Mouse (Mus musculus) testis, adult 2 months (tissue): ENCODE measurements around the gene Sik2. TPM values are rescaled to one million over a fixed set of nuclear protein-coding genes. Genes with fewer than 3 reads are reported as not detected.

Experiments used
- H3K27ac ChIP-seq: fragments of 200-500 bp; 2 replicates; pipeline ENCODE4 v1.5.1; 2012; ENCODE audit warnings: low read depth, low read length; ENCODE audit not compliant: control insufficient read depth, insufficient read depth
- H3K27me3 ChIP-seq: fragments of 200-500 bp; 2 replicates; pipeline ENCODE4 v1.6.1; 2012; ENCODE audit warnings: mild to moderate bottlenecking, low read length, moderate library complexity; ENCODE audit not compliant: control insufficient read depth, insufficient read depth
- H3K36me3 ChIP-seq: fragments of 200-500 bp; 2 replicates; pipeline ENCODE4 v1.6.1; 2012; ENCODE audit warnings: mild to moderate bottlenecking, low read length; ENCODE audit not compliant: control insufficient read depth, insufficient read depth
- H3K4me1 ChIP-seq: fragments of 200-500 bp; 2 replicates; pipeline ENCODE4 v1.6.1; 2012; ENCODE audit warnings: low read length; ENCODE audit not compliant: control insufficient read depth, insufficient read depth
- H3K4me3 ChIP-seq: fragments of 200-500 bp; 2 replicates; pipeline ENCODE4 v1.5.1; 2012; ENCODE audit warnings: low read depth, mild to moderate bottlenecking, low read length, moderate library complexity, mixed read lengths; ENCODE audit not compliant: control insufficient read depth
- CTCF ChIP-seq: fragments of 200-500 bp; IDR thresholded peaks from 2 replicates; pipeline ENCODE4 v1.5.1; 2012; ENCODE audit warnings: low read depth, mild to moderate bottlenecking, inconsistent platforms, low read length, moderate library complexity; ENCODE audit not compliant: control insufficient read depth, insufficient read depth, insufficient replicate concordance
- POLR2A ChIP-seq: fragments of 200-500 bp; IDR thresholded peaks from 2 replicates; pipeline ENCODE4 v1.6.1; 2012; ENCODE audit warnings: low read depth, mild to moderate bottlenecking, inconsistent platforms, low read length, moderate library complexity; ENCODE audit not compliant: control insufficient read depth
- polyA plus RNA-seq: library from polyadenylated mRNA; depleted of rRNA; stranded (reverse); fragments of >200 nt; gene quantifications from 2 replicates; pipeline ENCODE4 v1.2.3, GENCODE M21; 2012

Gene Sik2
- polyA plus RNA-seq, 1 experiment, result 25.7 TPM

GRCm38 (mm10) chr9:50957956-50958489 is 50.9 kb downstream of the Sik2 start:
- no peaks in the 10 kb centered on the region for H3K27me3 ChIP-seq
- TF ChIP-seq POLR2A (no peak), CTCF (no peak)
- H3K27ac ChIP-seq, result no peak overlapping the region
- no peaks in the 10 kb centered on the region for H3K36me3 ChIP-seq
- no peak overlapping the region; the same call in 1 of the 2 replicates for H3K4me3 ChIP-seq
- no peaks in the 10 kb centered on the region for H3K4me1 ChIP-seq

DNA sequence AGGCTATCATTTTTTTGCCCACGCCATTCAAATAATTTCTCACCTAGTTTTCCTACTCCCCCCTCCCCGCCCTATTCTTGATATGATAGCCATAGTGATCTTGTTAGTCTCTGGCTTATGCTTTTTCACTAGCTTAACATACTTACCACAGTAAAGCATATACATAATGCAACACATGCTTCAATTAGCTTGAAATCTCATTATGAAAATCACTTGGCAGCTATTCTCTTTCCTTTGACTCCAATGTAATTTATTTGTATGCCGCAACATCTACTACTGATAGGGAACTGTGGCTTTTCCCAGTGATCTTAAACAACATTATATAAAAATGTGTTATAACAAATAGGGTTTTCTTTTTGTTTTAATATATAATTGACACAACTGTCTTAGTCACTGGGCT is 53.7 kb downstream of the Sik2 start:
- TF ChIP-seq CTCF (no peak), POLR2A (no peak)

DNA sequence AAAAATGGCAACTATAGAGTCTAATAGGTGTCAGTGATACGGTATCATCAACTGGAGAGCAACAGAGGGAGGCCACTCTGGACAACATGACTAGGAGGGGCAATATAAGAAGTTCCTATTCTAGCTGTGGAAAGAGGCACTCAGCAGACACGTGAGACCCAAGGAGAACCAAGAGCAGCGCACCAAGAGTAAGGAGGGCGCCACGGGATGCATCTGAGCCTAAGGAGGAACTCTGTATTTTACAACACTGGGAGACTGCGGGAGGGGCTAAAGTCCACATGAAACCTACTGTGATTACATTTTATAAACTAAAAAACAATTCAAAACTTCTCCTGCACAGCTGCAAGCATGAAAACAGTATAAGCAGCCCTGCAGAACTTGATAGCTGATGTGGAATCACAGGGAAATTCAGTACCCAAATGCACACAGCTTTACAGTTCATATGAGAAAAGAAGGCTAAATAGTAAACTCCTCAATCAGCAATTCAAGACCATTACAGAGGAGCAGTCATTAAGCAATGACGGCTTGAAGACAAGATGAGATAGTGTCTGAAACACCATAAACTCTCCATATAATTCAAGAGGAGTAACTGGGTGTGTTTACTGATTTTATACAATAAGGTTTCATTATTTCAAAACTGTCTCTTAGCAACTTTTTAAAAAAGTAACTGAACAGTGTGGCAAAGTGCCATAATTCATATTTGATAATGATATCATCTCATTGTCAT is 60.6 kb downstream of the Sik2 start:
- TF ChIP-seq CTCF (no peak), POLR2A (no peak)
- Histone ChIP-seq H3K36me3 (no peaks in the 10 kb centered on the region), H3K27me3 (no peaks in the 10 kb centered on the region), H3K4me1 (no peaks in the 10 kb centered on the region; the same call in 1 of the 2 replicates), H3K4me3 (no peak overlapping the region), H3K27ac (no peak overlapping the region)

More for the DNA sequence above, 53.7 kb downstream of the Sik2 start:
- Histone ChIP-seq H3K4me3 (no peak overlapping the region), H3K36me3 (no peaks in the 10 kb centered on the region), H3K27me3 (no peaks in the 10 kb centered on the region), H3K4me1 (no peaks in the 10 kb centered on the region), H3K27ac (no peak overlapping the region)

- Histone ChIP-seq H3K4me3 (no peak overlapping the region), H3K4me1 (no peaks in the 10 kb centered on the region; the same call in 1 of the 2 replicates), H3K36me3 (no peaks in the 10 kb centered on the region), H3K27me3 (no peaks in the 10 kb centered on the region), H3K27ac (no peak overlapping the region)
- no peak for TF ChIP-seq POLR2A
- TF ChIP-seq CTCF, result no peak
Measured at GRCm38 (mm10) chr9:50946338-50946737, 62.5 kb downstream of the Sik2 start.

- no peaks in the 10 kb centered on the region for H3K36me3 ChIP-seq
- TF ChIP-seq CTCF (no peak), POLR2A (no peak)
- no peak overlapping the region for H3K27ac ChIP-seq
- H3K27me3 ChIP-seq, result no peaks in the 10 kb centered on the region
- no peaks in the 10 kb centered on the region; the same call in 1 of the 2 replicates for H3K4me1 ChIP-seq
- no peak overlapping the region for H3K4me3 ChIP-seq
Measured at GRCm38 (mm10) chr9:50944826-50945225, 64.0 kb downstream of the Sik2 start.

GRCm38 (mm10) chr9:50942711-50943110 is 66.2 kb downstream of the Sik2 start:
- TF ChIP-seq CTCF, result no peak
- TF ChIP-seq POLR2A, result no peak
- Histone ChIP-seq H3K27ac (no peak overlapping the region), H3K27me3 (no peaks in the 10 kb centered on the region), H3K36me3 (no peaks in the 10 kb centered on the region), H3K4me1 (no peaks in the 10 kb centered on the region; the same call in 1 of the 2 replicates), H3K4me3 (no peak overlapping the region)

DNA sequence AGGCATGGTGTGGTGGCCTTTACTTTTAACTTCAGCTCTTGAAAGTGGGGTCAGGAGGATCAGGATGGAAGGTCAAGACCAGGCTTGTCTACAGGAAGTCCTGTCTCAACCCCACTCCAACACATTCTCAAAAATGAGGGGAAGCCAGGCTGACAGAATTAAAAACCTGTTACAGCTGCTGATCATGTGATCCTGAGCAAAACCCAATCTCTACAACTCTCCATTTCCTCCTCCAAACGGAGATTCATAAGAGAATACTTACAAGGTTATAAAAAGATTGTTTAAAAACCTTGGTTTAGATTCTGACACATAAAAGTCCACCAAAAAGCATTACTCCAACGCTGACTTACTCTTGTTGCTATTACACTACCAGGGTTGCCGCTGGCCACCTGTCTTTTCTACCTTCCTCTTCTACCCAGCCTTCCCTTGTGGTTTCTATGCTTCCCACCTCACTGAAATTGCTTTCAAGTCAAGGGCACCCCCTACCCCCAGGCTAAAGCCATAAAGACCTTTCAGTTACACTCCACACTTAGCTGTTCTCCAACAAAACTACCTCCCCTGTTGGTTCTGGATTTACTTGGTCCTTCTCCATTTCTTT is 67.0 kb downstream of the Sik2 start:
- no peaks in the 10 kb centered on the region for H3K27me3 ChIP-seq
- H3K4me3 ChIP-seq, result no peak overlapping the region
- no peak overlapping the region for H3K27ac ChIP-seq
- no peak for TF ChIP-seq CTCF
- no peak for TF ChIP-seq POLR2A
- H3K36me3 ChIP-seq, result no peaks in the 10 kb centered on the region
- no peaks in the 10 kb centered on the region; the same call in 1 of the 2 replicates for H3K4me1 ChIP-seq

DNA sequence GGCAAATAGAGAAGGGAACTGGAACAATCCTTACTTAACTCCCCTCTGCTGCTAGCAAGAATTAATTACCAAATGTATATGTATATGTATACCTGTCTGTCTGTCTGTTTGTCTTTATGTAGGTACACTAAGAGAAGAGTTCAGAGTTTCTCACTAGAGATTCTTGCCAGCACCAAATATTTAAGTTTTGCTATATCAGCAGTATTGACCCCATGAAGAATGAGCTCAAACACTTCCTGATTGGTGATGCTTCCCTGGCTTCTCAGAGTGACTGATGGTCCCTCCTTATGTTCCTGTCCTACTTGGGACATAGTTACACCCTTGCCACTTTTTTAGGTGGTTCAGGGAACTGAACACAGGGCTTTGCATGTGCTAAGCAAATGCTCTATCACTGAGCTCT is 78.9 kb downstream of the Sik2 start:
- no peaks in the 10 kb centered on the region for H3K4me1 ChIP-seq
- no peaks in the 10 kb centered on the region for H3K36me3 ChIP-seq
- H3K27ac ChIP-seq, result no peak overlapping the region
- no peak overlapping the region for H3K4me3 ChIP-seq
- no peaks in the 10 kb centered on the region for H3K27me3 ChIP-seq
- no peak for TF ChIP-seq CTCF
- no peak for TF ChIP-seq POLR2A
